Mouse (Mus musculus) brown adipose tissue, adult 24 weeks (tissue): ENCODE results near the gene Tns1. TPM values are rescaled to one million over a fixed set of nuclear protein-coding genes. Genes with fewer than 3 reads are reported as not detected.
A peak's percentile ranks its signal among the peaks of the same experiment; 100 is the strongest.
"Not testable (repeated sequence)": the region's sequence is repeated elsewhere in the genome, so short reads cannot be mapped to it uniquely, and the experiment has no call there.

Source experiments
- H3K27ac ChIP-seq: fragments of 200-500 bp; replicated peaks from 2 replicates; pipeline ENCODE4 v1.5.1; 2012; ENCODE audit warnings: low read depth, mild to moderate bottlenecking, low read length
- H3K4me1 ChIP-seq: fragments of 200-500 bp; 2 replicates; pipeline ENCODE4 v1.6.1; 2012; ENCODE audit warnings: low read length, mixed read lengths; ENCODE audit not compliant: control insufficient read depth, insufficient read depth, insufficient read length
- H3K4me3 ChIP-seq: fragments of 200-500 bp; 2 replicates; pipeline ENCODE4 v1.5.1; 2012; ENCODE audit warnings: low read depth, mild to moderate bottlenecking, low read length, moderate library complexity; ENCODE audit not compliant: insufficient read depth
- polyA plus RNA-seq: library from polyadenylated mRNA; stranded (reverse); fragments of >200 nt; gene quantifications from 2 replicates; pipeline ENCODE4 v1.2.4, GENCODE M21; 2012; ENCODE audit not compliant: missing spikeins, insufficient read depth, insufficient read length

The Tns1 gene
- 237 and 280 TPM in 2 replicates for polyA plus RNA-seq

DNA sequence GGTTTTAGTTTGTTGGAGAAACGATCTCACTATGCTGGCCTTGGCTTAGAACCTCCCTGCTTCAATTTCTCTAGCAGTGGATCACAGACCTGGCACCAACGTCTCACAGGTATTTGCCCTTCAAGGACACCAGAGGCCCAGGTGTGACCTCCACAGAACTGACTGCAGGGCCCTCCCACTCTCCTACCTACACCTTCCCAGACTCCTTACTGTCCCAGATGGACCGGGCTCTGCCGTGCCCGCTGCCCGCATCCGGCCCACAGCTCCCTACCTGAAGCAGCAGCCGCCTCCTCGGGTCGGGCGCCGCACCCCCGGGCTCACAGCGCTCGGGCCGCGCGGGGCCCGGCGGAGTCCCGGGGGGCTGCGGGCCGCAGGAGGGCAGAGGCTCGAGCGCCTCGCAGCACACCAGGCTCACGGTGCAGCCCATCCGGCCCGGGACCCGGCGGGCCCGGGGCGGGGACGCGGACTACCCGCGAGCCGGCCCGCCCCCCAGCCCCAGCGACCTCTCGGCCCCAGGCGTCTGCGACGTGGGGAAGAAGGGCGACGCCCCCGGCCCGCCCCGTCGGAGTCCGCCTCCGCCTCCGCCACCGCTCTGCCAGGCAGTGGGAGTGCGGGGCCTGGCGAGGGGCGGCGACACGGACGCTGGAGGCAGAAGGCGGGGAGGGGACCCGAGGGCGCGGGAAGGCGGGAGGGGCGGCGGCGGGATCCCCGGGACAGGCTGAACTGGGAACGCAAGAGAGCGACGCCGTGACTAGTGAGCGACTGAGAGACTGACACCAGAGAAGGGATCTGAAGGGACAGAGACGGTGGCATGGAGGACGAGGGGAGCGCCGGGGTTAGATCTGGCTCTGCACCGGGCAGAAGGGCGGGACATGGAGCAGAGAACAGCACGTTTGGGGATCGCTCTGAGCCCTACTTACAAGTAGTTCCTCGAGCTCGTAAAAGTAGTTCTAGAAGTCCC lies at the start of gene Tns1:
Gene Tns1 (minus strand): TSS at position 429 of the 961 bp plus-strand sequence.
- Histone ChIP-seq H3K27ac (peak within 1 kb of the TSS; percentile 38), H3K4me3 (peak within 1 kb of the TSS; percentile 60), H3K4me1 (peaks cover 4% of the 10 kb centered on the region)

- H3K4me1 ChIP-seq, result peaks cover 3% of the 10 kb centered on the region; the same call in 1 of the 2 replicates
- H3K4me3 ChIP-seq, result no peak overlapping the region
- no peak overlapping the region for H3K27ac ChIP-seq
Measured at GRCm38 (mm10) chr1:74172722-74173121, 48.5 kb upstream of the Tns1 start.

- Histone ChIP-seq H3K4me1 (peaks cover 3% of the 10 kb centered on the region), H3K27ac (no peak overlapping the region), H3K4me3 (no peak overlapping the region)
Measured at GRCm38 (mm10) chr1:74169721-74170120, 45.5 kb upstream of the Tns1 start.

DNA sequence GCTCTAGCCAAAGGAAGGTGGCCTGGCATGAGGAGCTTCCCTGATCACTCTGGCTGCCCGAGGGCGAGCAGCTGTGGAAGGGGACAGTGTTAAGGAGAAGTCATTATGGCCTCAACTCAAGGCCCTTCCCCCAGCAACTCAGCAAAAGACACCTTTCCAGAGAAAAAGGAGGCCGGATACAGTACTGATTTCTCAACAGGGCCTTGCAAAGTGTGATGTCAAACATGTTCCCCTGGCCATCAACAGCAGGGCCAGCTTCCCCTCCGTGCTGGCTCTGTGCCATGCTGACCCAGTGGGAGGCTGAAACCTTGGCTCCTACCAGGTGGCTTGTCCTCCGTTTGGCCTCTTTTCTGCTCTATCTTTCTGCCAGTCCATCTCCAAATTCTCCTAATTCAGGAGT lies 42.9 kb upstream of the Tns1 start:
- H3K4me1 ChIP-seq, result peaks cover 3% of the 10 kb centered on the region
- H3K4me3 ChIP-seq, result no peak overlapping the region
- no peak overlapping the region for H3K27ac ChIP-seq

DNA sequence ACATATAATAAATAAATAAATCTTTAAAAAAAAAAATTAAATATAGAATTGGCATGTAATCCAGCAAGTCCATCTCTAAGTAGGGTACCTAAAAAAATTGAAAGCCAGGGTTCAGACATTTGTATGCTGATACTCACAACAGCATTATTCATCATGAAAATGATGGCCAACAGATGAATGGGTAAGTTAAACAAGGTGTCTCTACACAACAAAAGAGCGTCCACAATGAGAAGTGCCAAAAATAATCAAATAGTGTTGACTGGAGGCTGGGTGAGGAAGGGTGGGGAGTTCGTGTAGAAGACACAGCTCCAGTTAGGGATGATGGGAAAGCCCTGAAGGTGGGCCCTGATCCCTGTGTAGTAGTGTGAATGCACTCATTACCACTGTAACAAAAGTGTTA lies 35.8 kb upstream of the Tns1 start:
- H3K27ac ChIP-seq, result no peak overlapping the region
- H3K4me1 ChIP-seq, result no peaks in the 10 kb centered on the region
- H3K4me3 ChIP-seq, result no peak overlapping the region

- not testable (repeated sequence) for H3K4me1 ChIP-seq, H3K4me3 ChIP-seq, H3K27ac ChIP-seq
Measured at GRCm38 (mm10) chr1:74159613-74160012, 35.4 kb upstream of the Tns1 start.

DNA sequence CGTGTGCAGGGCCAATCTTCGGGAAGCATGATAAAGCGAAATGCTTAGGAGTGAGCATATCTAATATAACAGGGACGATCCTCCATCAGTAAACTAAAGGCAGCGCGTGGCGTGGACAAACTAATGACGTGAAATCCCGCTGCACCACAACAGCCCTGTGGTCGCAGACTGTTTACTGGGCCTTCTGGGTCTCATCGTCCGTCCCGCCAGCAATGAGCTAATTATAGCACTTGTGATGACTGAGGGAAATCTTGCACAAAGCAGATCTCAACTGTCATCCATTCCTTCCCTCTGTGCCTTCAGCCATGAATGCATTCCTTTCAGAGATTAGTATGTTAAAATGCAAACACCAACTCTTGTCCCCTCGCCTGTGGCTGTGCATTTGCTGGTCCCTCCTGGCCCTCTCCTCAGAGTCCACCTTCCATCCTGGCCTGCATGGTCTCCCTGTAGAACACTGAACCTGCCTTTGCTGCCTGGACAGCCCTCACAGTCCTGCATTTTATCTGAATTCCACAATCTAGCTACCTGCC lies 32.2 kb upstream of the Tns1 start:
- no peaks in the 10 kb centered on the region for H3K4me1 ChIP-seq
- H3K4me3 ChIP-seq, result no peak overlapping the region
- H3K27ac ChIP-seq, result no peak overlapping the region

GRCm38 (mm10) chr1:74155435-74156012 lies 31.3 kb upstream of the Tns1 start:
- H3K4me3 ChIP-seq, result no peak overlapping the region
- no peaks in the 10 kb centered on the region for H3K4me1 ChIP-seq
- no peak overlapping the region for H3K27ac ChIP-seq

DNA sequence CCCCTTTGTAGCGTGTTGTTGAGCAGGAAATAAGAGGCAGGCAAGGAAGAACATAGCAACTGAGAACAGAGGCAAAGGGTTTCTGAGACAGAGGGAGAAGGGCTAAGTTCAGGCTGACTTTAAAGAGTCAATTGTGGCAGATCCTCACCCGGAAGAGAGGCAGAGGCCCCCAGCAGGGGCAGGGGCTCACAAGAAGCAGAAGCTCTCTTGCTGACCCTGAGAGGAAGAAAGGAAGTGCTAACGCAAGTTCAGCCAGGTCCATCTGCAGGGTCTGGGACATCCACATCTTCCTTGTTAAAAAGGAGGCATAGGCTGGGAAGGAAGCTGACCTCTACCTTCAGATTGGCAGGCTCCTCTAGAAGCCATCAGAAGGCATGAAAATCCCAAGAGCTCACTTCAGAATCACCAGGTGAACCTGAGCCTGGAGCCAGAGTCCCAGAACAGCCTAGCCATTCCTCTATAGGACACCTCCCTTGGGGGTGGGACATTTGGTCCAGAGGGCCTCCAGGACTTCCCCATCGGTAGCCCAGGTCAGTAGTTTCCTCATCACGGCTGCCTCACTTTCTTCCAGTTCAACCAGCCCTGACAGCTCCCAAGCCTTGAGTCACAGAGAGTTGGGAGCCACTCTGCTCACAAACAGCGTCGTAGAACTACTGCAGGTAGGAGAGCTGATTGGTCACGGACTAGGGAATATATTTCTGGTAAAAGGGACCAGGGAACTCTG lies 29.4 kb upstream of the Tns1 start, which contains the start of gene Cxcr2:
Gene Cxcr2 (plus strand): TSS at position 529 of the 724 bp plus-strand sequence.
- no peak within 1 kb of the TSS for H3K4me3 ChIP-seq
- no peak within 1 kb of the TSS for H3K27ac ChIP-seq
- H3K4me1 ChIP-seq, result no peaks in the 10 kb centered on the region

DNA sequence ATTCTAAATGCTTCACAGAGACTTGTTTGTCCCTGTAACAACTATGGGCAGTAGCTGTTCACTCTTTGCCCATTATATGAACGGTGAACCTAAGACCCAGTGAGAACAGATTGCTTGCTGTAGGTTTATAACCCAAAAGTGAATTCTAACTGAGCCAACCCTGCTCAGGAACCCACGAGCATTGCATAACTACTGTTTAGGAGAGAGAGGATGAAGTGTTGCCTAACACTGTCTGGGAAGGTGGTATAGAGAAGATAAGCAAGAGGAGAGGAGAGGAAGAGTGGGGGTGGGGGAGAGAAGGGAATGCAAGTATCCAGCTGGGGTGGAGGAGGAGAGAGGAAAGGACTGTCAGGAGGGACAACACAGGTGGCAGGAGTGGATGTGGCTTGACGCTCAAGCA lies 26.8 kb upstream of the Tns1 start:
- Histone ChIP-seq H3K27ac (no peak overlapping the region), H3K4me1 (no peaks in the 10 kb centered on the region), H3K4me3 (no peak overlapping the region)

- H3K4me1 ChIP-seq, result no peaks in the 10 kb centered on the region
- H3K4me3 ChIP-seq, result no peak overlapping the region
- H3K27ac ChIP-seq, result no peak overlapping the region
Measured at GRCm38 (mm10) chr1:74150101-74150500, 25.9 kb upstream of the Tns1 start.

DNA sequence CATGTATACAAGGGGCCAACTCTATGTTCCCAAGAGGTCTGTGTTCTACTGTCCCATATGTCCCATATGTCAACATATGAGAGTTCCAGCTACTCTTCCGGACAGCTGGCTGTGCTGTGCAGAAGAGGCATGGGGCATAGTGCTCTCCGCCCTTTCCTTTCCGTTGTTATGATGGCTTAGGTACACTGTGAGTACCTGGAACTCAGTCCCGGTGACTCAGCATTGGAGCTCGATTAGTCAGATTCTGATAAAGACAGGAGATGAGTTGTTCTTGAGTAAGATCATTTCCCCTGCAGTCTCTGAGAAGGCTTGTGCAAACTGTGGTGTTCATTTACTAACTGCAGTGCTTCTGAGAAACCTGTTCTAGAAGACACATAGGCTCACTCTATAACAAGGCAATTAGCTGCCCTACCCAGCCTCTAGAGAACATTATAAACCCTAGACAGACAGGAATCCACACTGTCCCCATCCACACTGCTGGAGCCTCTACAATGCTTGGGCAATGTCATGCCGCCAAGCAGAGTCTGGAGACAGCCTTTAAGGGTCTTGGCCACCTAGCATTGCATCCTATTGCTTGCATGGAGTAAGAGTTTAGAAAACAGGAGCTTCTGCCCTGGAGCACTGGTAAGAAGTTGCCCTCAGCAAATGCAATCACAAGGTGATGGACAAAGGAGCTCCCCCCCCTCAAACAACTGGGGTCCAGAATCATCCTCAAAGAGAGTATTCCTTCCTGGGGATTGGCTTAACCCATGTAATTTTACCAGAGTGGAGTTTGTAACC lies 25.0 kb upstream of the Tns1 start:
- Histone ChIP-seq H3K4me1 (no peaks in the 10 kb centered on the region), H3K27ac (no peak overlapping the region), H3K4me3 (no peak overlapping the region)

DNA sequence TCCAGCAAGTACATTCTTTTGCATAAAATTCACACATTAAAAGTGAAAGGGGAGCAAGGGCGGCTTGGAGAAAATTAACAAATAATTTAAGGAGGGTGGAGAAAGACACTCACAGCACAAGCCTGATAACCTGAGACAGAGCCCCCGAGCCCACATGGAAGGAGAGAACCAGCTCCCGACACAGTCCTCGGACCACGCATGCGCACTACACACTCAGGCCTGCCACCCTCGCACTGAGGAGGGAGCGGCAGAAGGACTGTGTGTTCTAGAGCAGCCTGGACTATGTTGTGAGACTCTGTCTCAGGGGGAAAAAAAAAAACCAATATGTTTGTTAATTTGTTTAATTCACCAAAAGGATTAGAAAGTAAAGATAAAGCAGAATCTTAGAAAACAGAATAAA lies 17.5 kb upstream of the Tns1 start:
- no peak overlapping the region for H3K27ac ChIP-seq
- H3K4me3 ChIP-seq, result no peak overlapping the region
- H3K4me1 ChIP-seq, result no peaks in the 10 kb centered on the region

GRCm38 (mm10) chr1:74139415-74139814 lies 15.2 kb upstream of the Tns1 start:
- Histone ChIP-seq H3K4me1 (no peaks in the 10 kb centered on the region), H3K27ac (no peak overlapping the region), H3K4me3 (no peak overlapping the region)
